Mouse (Mus musculus): ENCODE data around the gene Ltbr.

GRCm38 (mm10) chr6:125314746-125315145, 1.1 kb upstream of the Ltbr start:
- TF ChIP-seq E2F4 (IDR thresholded peaks at IDR 0.05; ENCODE audit: borderline replicate concordance, low read depth, low read length) (no peak), SIN3A (IDR thresholded peaks at IDR 0.05; ENCODE audit: low read length) (no peak), GABPA (IDR thresholded peaks at IDR 0.05; ENCODE audit: low read depth, low read length) (no peak), MAX (IDR thresholded peaks at IDR 0.05; ENCODE audit: low read length) (no peak), NELFE (IDR thresholded peaks at IDR 0.05; ENCODE audit: low read depth, low read length) (no peak), POLR2A (IDR thresholded peaks at IDR 0.05; ENCODE audit: control insufficient read depth in 1 of 2, insufficient read depth in 1 of 2, low read depth in 1 of 2, low read length in 2 of 2, poor library complexity in 1 of 2) (no peak)
